Mouse (Mus musculus) kidney, adult 18-20 months (tissue): ENCODE measurements around the gene Abcc3.

Experiments used
- DNase-seq: peaks from one replicate; pipeline ENCODE4 v3.0.0; 2021

Gene Abcc3

GRCm38 (mm10) chr11:94323271-94323925 lies 69.4 kb downstream of the Abcc3 start:
- DNase-seq, result no peak

GRCm38 (mm10) chr11:94322636-94323035 lies 70.2 kb downstream of the Abcc3 start:
- no peak for DNase-seq

GRCm38 (mm10) chr11:94321931-94322400 lies 70.8 kb downstream of the Abcc3 start, which contains the start of gene Luc7l3:
TSS of gene Luc7l3 (minus strand) at chr11:94321988.
- peak; percentile 96 for DNase-seq

GRCm38 (mm10) chr11:94320969-94321930 lies 71.5 kb downstream of the Abcc3 start:
- no peak for DNase-seq

- no peak for DNase-seq
These were observed 74.7 kb downstream of the Abcc3 start for GRCm38 (mm10) chr11:94318056-94318455.

- no peak for DNase-seq
These were observed 75.3 kb downstream of the Abcc3 start for GRCm38 (mm10) chr11:94317515-94317914.

GRCm38 (mm10) chr11:94317014-94317413 lies 75.8 kb downstream of the Abcc3 start:
- DNase-seq, result no peak

- no peak for DNase-seq
These were observed 76.3 kb downstream of the Abcc3 start for GRCm38 (mm10) chr11:94316528-94316927.

GRCm38 (mm10) chr11:94315308-94315707 lies 77.5 kb downstream of the Abcc3 start:
- no peak for DNase-seq

- DNase-seq, result no peak
These were observed 78.6 kb downstream of the Abcc3 start for GRCm38 (mm10) chr11:94314098-94314652.

- no peak for DNase-seq
These were observed 80.1 kb downstream of the Abcc3 start for GRCm38 (mm10) chr11:94312733-94313132.

GRCm38 (mm10) chr11:94294996-94295845 lies 97.6 kb downstream of the Abcc3 start:
- DNase-seq, result no peak
